Mouse (Mus musculus): ENCODE results near the gene Washc2. TPM values are rescaled to one million over a fixed set of nuclear protein-coding genes. Genes with fewer than 3 reads are reported as not detected.

The Washc2 gene
- polyA plus RNA-seq, 1 experiment from 2014 or later, result 17.0 TPM

- TF ChIP-seq CTCF (IDR thresholded peaks at IDR 0.05; ENCODE audit: low read depth) (no peak), EP300 (optimal IDR thresholded peaks at IDR 0.05) (no peak)
- Histone ChIP-seq H3K4me2 (replicated peaks; ENCODE audit: low read depth) (no peak overlapping the region), H3K4me1 (replicated peaks; ENCODE audit: control insufficient read depth, insufficient read depth) (no peaks in the 10 kb centered on the region), H3K4me3 (ENCODE audit: low read depth, low read length) (no peak overlapping the region), H3K36me3 (ENCODE audit: control insufficient read depth, insufficient read depth, low read length) (peaks cover 2% of the 10 kb centered on the region; the same call in 1 of the 2 replicates), H3K9me3 (ENCODE audit: control insufficient read depth, low read length) (no peaks in the 10 kb centered on the region), H3K27ac (replicated peaks) (no peak overlapping the region), H3K9ac (ENCODE audit: low read length) (no peak overlapping the region), H3K27me3 (ENCODE audit: control insufficient read depth, insufficient read depth, low read length) (no peaks in the 10 kb centered on the region)
- no peak for DNase-seq (ENCODE audit: low spot score)
- no peak for ATAC-seq (ENCODE audit: low FRiP score, low TSS enrichment)
- whole genome bisulfite sequencing, result 69% methylated on average over 4 of the region's 4 CpGs
Observed at GRCm38 (mm10) chr6:116265603-116266002, 57.8 kb downstream of the Washc2 start.

- Histone ChIP-seq H3K9ac (ENCODE audit: low read length) (no peak overlapping the region), H3K4me2 (replicated peaks; ENCODE audit: low read depth) (peak overlapping the region; percentile 17; the same call in 1 of the 2 replicates), H3K27ac (replicated peaks) (no peak overlapping the region), H3K27me3 (ENCODE audit: control insufficient read depth, insufficient read depth, low read length) (no peaks in the 10 kb centered on the region), H3K9me3 (ENCODE audit: control insufficient read depth, low read length) (no peaks in the 10 kb centered on the region), H3K4me3 (ENCODE audit: low read depth, low read length) (no peak overlapping the region), H3K4me1 (replicated peaks; ENCODE audit: control insufficient read depth, insufficient read depth) (no peaks in the 10 kb centered on the region), H3K36me3 (ENCODE audit: control insufficient read depth, insufficient read depth, low read length) (no peaks in the 10 kb centered on the region)
- DNase-seq (ENCODE audit: low spot score), result no peak
- TF ChIP-seq EP300 (optimal IDR thresholded peaks at IDR 0.05) (no peak), CTCF (IDR thresholded peaks at IDR 0.05; ENCODE audit: low read depth) (no peak)
- ATAC-seq (ENCODE audit: low FRiP score, low TSS enrichment), result no peak
- WGBS, result 38% methylated on average over 11 of the region's 11 CpGs
Observed at GRCm38 (mm10) chr6:116266273-116267109, 58.7 kb downstream of the Washc2 start.

- Histone ChIP-seq H3K9ac (ENCODE audit: low read length) (no peak overlapping the region), H3K36me3 (ENCODE audit: control insufficient read depth, insufficient read depth, low read length) (no peaks in the 10 kb centered on the region), H3K4me1 (replicated peaks; ENCODE audit: control insufficient read depth, insufficient read depth) (no peaks in the 10 kb centered on the region), H3K4me2 (replicated peaks; ENCODE audit: low read depth) (no peak overlapping the region), H3K27me3 (ENCODE audit: control insufficient read depth, insufficient read depth, low read length) (no peaks in the 10 kb centered on the region), H3K4me3 (ENCODE audit: low read depth, low read length) (no peak overlapping the region), H3K27ac (replicated peaks) (no peak overlapping the region), H3K9me3 (ENCODE audit: control insufficient read depth, low read length) (no peaks in the 10 kb centered on the region)
- no peak for ATAC-seq (ENCODE audit: low FRiP score, low TSS enrichment)
- WGBS, result 91% methylated on average over 1 of the region's 1 CpGs
- DNase-seq (ENCODE audit: low spot score), result no peak
- peak; percentile 36 for TF ChIP-seq CTCF (IDR thresholded peaks at IDR 0.05; ENCODE audit: low read depth)
- no peak for TF ChIP-seq EP300 (optimal IDR thresholded peaks at IDR 0.05)
Observed at GRCm38 (mm10) chr6:116267110-116267423, 59.2 kb downstream of the Washc2 start.

- H3K9me3 ChIP-seq (ENCODE audit: control insufficient read depth, low read length), result no peaks in the 10 kb centered on the region
- no peaks in the 10 kb centered on the region for H3K36me3 ChIP-seq (ENCODE audit: control insufficient read depth, insufficient read depth, low read length)
- no peaks in the 10 kb centered on the region for H3K27me3 ChIP-seq (ENCODE audit: control insufficient read depth, insufficient read depth, low read length)
- no peak for ATAC-seq (ENCODE audit: low FRiP score, low TSS enrichment)
- no peak overlapping the region for H3K27ac ChIP-seq (replicated peaks)
- H3K4me2 ChIP-seq (replicated peaks; ENCODE audit: low read depth), result no peak overlapping the region
- no peak for TF ChIP-seq EP300 (optimal IDR thresholded peaks at IDR 0.05)
- TF ChIP-seq CTCF (IDR thresholded peaks at IDR 0.05; ENCODE audit: low read depth), result no peak
- H3K4me1 ChIP-seq (replicated peaks; ENCODE audit: control insufficient read depth, insufficient read depth), result no peaks in the 10 kb centered on the region
- H3K9ac ChIP-seq (ENCODE audit: low read length), result no peak overlapping the region
- no peak overlapping the region for H3K4me3 ChIP-seq (ENCODE audit: low read depth, low read length)
- no peak for DNase-seq (ENCODE audit: low spot score)
- WGBS, result 79% methylated on average over 4 of the region's 4 CpGs
Observed at GRCm38 (mm10) chr6:116275695-116276094, 67.9 kb downstream of the Washc2 start.

- Histone ChIP-seq H3K9ac (ENCODE audit: low read length) (no peak overlapping the region), H3K27ac (replicated peaks) (no peak overlapping the region), H3K4me1 (replicated peaks; ENCODE audit: control insufficient read depth, insufficient read depth) (no peaks in the 10 kb centered on the region), H3K4me3 (ENCODE audit: low read depth, low read length) (no peak overlapping the region), H3K4me2 (replicated peaks; ENCODE audit: low read depth) (no peak overlapping the region), H3K9me3 (ENCODE audit: control insufficient read depth, low read length) (no peaks in the 10 kb centered on the region), H3K36me3 (ENCODE audit: control insufficient read depth, insufficient read depth, low read length) (no peaks in the 10 kb centered on the region), H3K27me3 (ENCODE audit: control insufficient read depth, insufficient read depth, low read length) (no peaks in the 10 kb centered on the region)
- no peak for TF ChIP-seq EP300 (optimal IDR thresholded peaks at IDR 0.05)
- TF ChIP-seq CTCF (IDR thresholded peaks at IDR 0.05; ENCODE audit: low read depth), result no peak
- DNase-seq (ENCODE audit: low spot score) (no peak), ATAC-seq (ENCODE audit: low FRiP score, low TSS enrichment) (no peak)
- 77% methylated on average over 5 of the region's 5 CpGs for WGBS
Observed at GRCm38 (mm10) chr6:116278679-116279317, 71.0 kb downstream of the Washc2 start.

GRCm38 (mm10) chr6:116281014-116281413, 73.2 kb downstream of the Washc2 start:
- H3K9me3 ChIP-seq (ENCODE audit: control insufficient read depth, low read length), result no peaks in the 10 kb centered on the region
- no peaks in the 10 kb centered on the region for H3K4me1 ChIP-seq (replicated peaks; ENCODE audit: control insufficient read depth, insufficient read depth)
- TF ChIP-seq EP300 (optimal IDR thresholded peaks at IDR 0.05), result no peak
- no peak for TF ChIP-seq CTCF (IDR thresholded peaks at IDR 0.05; ENCODE audit: low read depth)
- DNase-seq (ENCODE audit: low spot score) (no peak), ATAC-seq (ENCODE audit: low FRiP score, low TSS enrichment) (no peak)
- no peak overlapping the region for H3K27ac ChIP-seq (replicated peaks)
- no peaks in the 10 kb centered on the region for H3K36me3 ChIP-seq (ENCODE audit: control insufficient read depth, insufficient read depth, low read length)
- no peak overlapping the region for H3K4me3 ChIP-seq (ENCODE audit: low read depth, low read length)
- 93% methylated on average over 13 of the region's 13 CpGs for WGBS
- H3K4me2 ChIP-seq (replicated peaks; ENCODE audit: low read depth), result no peak overlapping the region
- H3K27me3 ChIP-seq (ENCODE audit: control insufficient read depth, insufficient read depth, low read length), result no peaks in the 10 kb centered on the region
- H3K9ac ChIP-seq (ENCODE audit: low read length), result no peak overlapping the region
